Mouse (Mus musculus) lung, embryonic 16.5 days (tissue): ENCODE data around the gene Trim80. TPM values are rescaled to one million over a fixed set of nuclear protein-coding genes. Genes with fewer than 3 reads are reported as not detected.

Experiments used
- ATAC-seq: fragments of 200-750 bp; cut with Nextera tagmentation; 2 replicates; pipeline ENCODE4 v1.8.0; 2017; ENCODE audit warnings: low read depth, mild to moderate bottlenecking, moderate library complexity
- H3K27ac ChIP-seq: fragments of 300-500 bp; sonication (generic); 2 replicates; pipeline ENCODE4 v1.5.1; 2014; ENCODE audit warnings: mild to moderate bottlenecking, control low read depth, low read length
- H3K27me3 ChIP-seq: fragments of 300-500 bp; sonication (generic); 2 replicates; pipeline ENCODE4 v1.6.1; 2014; ENCODE audit warnings: low read depth, low read length, mixed read lengths; ENCODE audit not compliant: control insufficient read depth, insufficient read depth
- H3K36me3 ChIP-seq: fragments of 300-500 bp; sonication (generic); 2 replicates; pipeline ENCODE4 v1.6.1; 2014; ENCODE audit warnings: low read length; ENCODE audit not compliant: control insufficient read depth, insufficient read depth
- H3K4me1 ChIP-seq: fragments of 300-500 bp; sonication (generic); replicated peaks from 2 replicates; pipeline ENCODE4 v1.6.1; 2014; ENCODE audit warnings: low read length, mixed read lengths; ENCODE audit not compliant: control insufficient read depth, insufficient read depth
- H3K4me2 ChIP-seq: fragments of 300-500 bp; sonication (generic); 2 replicates; pipeline ENCODE4 v1.6.1; 2014; ENCODE audit warnings: low read depth, low read length, control low read depth
- H3K4me3 ChIP-seq: fragments of 300-500 bp; sonication (generic); 2 replicates; pipeline ENCODE4 v1.5.1; 2014; ENCODE audit warnings: mild to moderate bottlenecking, low read length, control low read depth
- H3K9ac ChIP-seq: fragments of 300-500 bp; sonication (generic); 2 replicates; pipeline ENCODE4 v1.6.1; 2014; ENCODE audit warnings: low read length, control low read depth
- H3K9me3 ChIP-seq: fragments of 300-500 bp; sonication (generic); 2 replicates; pipeline ENCODE4 v1.6.1; 2016; ENCODE audit warnings: low read length; ENCODE audit not compliant: control insufficient read depth
- WGBS: fragments of 180-500 bp; shearing (Covaris S2); extraction: QIAGEN DNeasy Blood & Tissue Kit; methylation state at CpG from one replicate; pipeline ENCODE4 v1.1.7; 2014; 5-methylcytosine and 5-hydroxymethylcytosine counted together
- polyA plus RNA-seq: library from polyadenylated mRNA; unstranded; fragments of >200 nt; fragmentation: Nextera tagmentation; extraction: Ambion mirVana; gene quantifications from 2 replicates; pipeline ENCODE4 v1.2.1, GENCODE M21; 2015

The Trim80 gene
- polyA plus RNA-seq, 1 experiment from 2014 or later, result not detected

DNA sequence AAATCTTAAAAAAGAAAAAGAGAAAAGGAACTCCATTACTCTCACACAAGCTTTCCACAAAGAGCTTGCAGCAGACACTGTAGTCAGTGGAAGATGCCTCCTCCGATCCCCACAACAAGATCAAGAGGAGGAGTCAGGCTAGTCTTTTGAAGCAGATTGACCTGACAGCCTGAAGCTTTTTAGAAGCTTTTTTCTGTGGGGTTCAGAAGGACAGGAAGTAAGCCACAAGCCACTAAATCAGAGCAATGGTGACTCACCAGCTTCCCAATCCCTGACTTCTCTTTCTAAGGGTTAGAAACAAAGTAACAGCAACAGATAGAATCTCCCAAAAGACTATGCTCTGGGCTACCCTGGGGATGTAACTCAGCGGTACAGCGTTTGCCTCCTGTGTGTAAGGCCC is 1.0 kb upstream of the Trim80 start:
- 83% methylated on average over 3 of the region's 3 CpGs for WGBS
- Histone ChIP-seq H3K4me2 (no peak overlapping the region), H3K27me3 (no peaks in the 10 kb centered on the region), H3K4me1 (peaks cover 7% of the 10 kb centered on the region; the same call in 1 of the 2 replicates), H3K9ac (no peak overlapping the region), H3K9me3 (peaks cover 3% of the 10 kb centered on the region; the same call in 1 of the 2 replicates), H3K36me3 (no peaks in the 10 kb centered on the region), H3K4me3 (no peak overlapping the region), H3K27ac (no peak overlapping the region)
- no peak for ATAC-seq

DNA sequence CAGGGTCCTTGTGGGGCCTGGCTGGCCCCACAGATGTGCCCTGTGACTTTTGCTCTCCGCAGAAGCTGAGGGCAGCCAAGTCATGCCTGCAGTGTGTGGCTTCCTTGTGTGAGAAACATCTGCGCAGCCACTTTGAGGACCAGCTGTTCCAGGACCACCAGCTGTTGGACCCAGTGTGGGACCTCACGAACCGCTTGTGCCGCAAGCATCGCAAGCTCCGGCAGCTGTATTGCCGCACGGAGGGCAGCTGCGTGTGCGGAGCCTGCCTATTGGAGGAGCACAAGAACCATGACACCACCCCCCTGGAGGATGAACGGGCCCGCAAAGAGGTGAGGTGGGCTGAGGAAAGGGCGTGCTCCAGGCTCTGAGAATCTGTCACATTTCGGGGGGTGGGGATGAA is 1.1 kb downstream of the Trim80 start:
- no peaks in the 10 kb centered on the region for H3K4me1 ChIP-seq
- ATAC-seq, result 0 out of 2 replicates have a peak, but pooled peaks have one; percentile 43

DNA sequence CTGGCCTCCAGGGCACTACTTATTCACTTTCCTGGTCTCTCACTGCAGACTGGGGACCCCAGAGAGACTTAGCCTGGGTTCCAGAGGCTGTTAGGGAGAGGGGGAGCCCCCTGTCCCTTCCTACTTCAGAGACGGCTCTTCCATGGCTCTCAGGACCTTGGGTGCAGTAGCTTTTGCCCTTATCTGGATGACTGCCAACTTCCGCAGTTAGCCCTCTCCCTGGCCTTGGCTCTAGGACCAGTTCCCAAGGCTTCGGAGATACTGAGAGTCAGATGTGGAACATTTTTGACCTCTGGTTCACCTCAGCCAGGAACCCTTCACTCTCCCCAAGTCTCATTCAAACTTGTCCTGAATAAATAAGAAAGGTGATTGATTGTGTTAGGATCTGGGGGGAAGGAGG is 6.6 kb downstream of the Trim80 start:
- no peaks in the 10 kb centered on the region for H3K36me3 ChIP-seq
- peaks cover 5% of the 10 kb centered on the region for H3K4me1 ChIP-seq
- H3K4me3 ChIP-seq, result no peak overlapping the region
- no peak for ATAC-seq
- no peaks in the 10 kb centered on the region for H3K27me3 ChIP-seq
- WGBS, result 7% methylated on average over 3 of the region's 3 CpGs
- no peak overlapping the region for H3K4me2 ChIP-seq
- no peaks in the 10 kb centered on the region for H3K9me3 ChIP-seq
- H3K9ac ChIP-seq, result 0 out of 2 replicates have a peak overlapping the region, but pooled peaks have one; percentile 15
- H3K27ac ChIP-seq, result no peak overlapping the region

More for the DNA sequence above, 1.1 kb downstream of the Trim80 start:
- Histone ChIP-seq H3K9ac (no peak overlapping the region), H3K36me3 (no peaks in the 10 kb centered on the region), H3K27ac (no peak overlapping the region), H3K9me3 (peaks cover 3% of the 10 kb centered on the region; the same call in 1 of the 2 replicates), H3K4me3 (no peak overlapping the region), H3K4me2 (no peak overlapping the region), H3K27me3 (no peaks in the 10 kb centered on the region)
- WGBS, result 36% methylated on average over 15 of the region's 15 CpGs

DNA sequence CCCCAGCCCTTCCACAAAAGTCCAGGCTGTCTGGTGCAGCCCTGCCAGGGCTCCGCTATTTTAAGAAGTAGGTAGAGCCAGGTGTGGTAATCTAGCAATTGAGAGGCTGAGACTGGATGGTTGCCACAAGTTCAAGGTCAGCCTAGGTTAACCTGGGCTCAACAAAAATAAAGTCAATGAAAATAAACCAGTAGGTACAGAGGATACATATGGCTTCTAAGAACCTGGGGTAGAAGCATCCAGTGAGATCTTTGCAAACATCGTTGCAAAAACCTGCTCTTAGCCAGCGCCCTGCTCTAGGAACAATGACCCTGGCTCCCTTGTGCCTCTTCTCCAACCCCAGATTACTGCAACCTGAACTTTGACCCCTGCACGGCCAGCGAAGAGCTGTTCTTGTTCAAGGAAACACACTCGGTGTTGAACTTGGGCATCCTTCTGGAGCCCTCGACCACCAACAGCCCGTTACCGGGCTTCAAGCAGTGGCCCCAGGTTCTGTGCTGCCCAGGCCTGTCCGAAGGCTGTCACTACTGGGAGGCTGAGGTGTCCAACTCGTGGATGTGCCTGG is 7.1 kb downstream of the Trim80 start:
- Histone ChIP-seq H3K4me1 (peaks cover 5% of the 10 kb centered on the region), H3K4me3 (no peak overlapping the region), H3K4me2 (no peak overlapping the region), H3K27ac (no peak overlapping the region), H3K27me3 (no peaks in the 10 kb centered on the region), H3K9ac (no peak overlapping the region), H3K9me3 (no peaks in the 10 kb centered on the region), H3K36me3 (no peaks in the 10 kb centered on the region)
- no peak for ATAC-seq
- 78% methylated on average over 11 of the region's 11 CpGs for WGBS

DNA sequence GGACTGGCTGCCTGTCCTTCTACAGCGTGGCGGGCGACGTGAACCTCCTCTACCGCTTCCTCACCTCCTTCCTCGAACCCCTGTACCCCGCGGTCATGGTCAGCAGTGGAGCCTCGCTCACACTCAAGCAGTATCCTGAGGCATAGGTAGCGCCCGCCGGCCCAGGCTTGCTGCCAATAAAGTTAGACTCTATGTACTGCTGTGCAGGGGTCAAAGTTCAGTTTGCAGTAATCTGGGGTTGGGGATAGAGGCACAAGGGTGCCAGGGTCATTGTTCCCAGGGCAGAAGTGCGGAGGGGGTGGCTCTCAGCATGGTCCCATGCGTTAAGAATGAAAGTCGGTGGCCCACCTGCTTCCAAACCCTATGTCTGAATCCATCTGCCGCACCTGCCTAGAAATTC is 7.7 kb downstream of the Trim80 start:
- H3K9ac ChIP-seq, result no peak overlapping the region
- no peak overlapping the region for H3K4me3 ChIP-seq
- H3K27me3 ChIP-seq, result no peaks in the 10 kb centered on the region
- WGBS, result 88% methylated on average over 16 of the region's 16 CpGs
- H3K27ac ChIP-seq, result no peak overlapping the region
- no peak overlapping the region for H3K4me2 ChIP-seq
- no peaks in the 10 kb centered on the region for H3K9me3 ChIP-seq
- H3K4me1 ChIP-seq, result peaks cover 5% of the 10 kb centered on the region
- H3K36me3 ChIP-seq, result no peaks in the 10 kb centered on the region
- ATAC-seq, result no peak

DNA sequence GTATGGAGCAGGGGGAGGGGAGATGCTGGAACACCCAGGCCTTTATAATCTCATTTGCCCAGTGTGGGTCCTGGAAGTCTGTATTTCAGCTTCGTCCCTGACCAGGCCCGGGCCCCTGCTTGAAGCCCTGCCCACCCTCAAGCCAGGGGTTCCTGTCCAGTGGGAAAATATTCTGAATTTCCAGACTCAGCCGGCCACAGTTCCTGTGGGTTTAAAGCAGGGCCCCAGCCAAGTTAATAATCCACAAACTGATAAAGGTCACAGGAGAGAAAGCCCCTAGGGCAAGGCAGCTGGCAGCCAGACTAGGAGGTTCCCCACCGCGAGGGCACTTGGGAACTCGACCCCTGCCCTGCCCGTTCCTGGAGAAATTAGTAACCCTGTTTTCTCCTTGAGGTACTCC is 8.7 kb downstream of the Trim80 start:
- 46% methylated on average over 7 of the region's 7 CpGs for WGBS
- H3K9ac ChIP-seq, result no peak overlapping the region

DNA sequence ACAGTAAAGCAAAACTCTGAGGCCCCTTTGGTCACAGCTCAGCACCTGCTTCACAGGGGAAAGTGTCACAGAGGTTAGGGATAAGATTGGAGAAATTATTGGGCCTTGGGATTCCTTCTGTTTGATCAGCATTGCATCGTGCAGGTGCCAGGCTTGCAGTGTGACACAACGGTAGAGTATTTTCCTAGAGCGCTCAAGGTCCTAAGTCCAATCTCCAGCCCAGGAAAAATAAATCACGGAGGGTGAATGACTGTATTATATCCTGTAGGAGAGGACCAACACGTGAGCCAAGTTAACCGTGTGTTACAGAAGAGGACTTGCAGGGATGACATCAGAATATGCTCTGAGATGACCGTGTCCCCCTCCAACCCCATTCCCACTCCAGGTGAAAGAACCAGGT is 9.8 kb downstream of the Trim80 start:
- H3K4me3 ChIP-seq, result no peak overlapping the region
- H3K27ac ChIP-seq, result no peak overlapping the region
- H3K4me1 ChIP-seq, result peaks cover 5% of the 10 kb centered on the region
- WGBS, result 78% methylated on average over 7 of the region's 7 CpGs
- no peaks in the 10 kb centered on the region for H3K36me3 ChIP-seq
- H3K9ac ChIP-seq, result no peak overlapping the region
- H3K9me3 ChIP-seq, result no peaks in the 10 kb centered on the region
- no peak overlapping the region for H3K4me2 ChIP-seq
- no peak for ATAC-seq
- no peaks in the 10 kb centered on the region for H3K27me3 ChIP-seq

More for the DNA sequence above, 8.7 kb downstream of the Trim80 start:
- Histone ChIP-seq H3K4me3 (no peak overlapping the region), H3K4me2 (no peak overlapping the region), H3K9me3 (no peaks in the 10 kb centered on the region), H3K36me3 (no peaks in the 10 kb centered on the region), H3K4me1 (peaks cover 5% of the 10 kb centered on the region), H3K27ac (no peak overlapping the region), H3K27me3 (no peaks in the 10 kb centered on the region)
- no peak for ATAC-seq

DNA sequence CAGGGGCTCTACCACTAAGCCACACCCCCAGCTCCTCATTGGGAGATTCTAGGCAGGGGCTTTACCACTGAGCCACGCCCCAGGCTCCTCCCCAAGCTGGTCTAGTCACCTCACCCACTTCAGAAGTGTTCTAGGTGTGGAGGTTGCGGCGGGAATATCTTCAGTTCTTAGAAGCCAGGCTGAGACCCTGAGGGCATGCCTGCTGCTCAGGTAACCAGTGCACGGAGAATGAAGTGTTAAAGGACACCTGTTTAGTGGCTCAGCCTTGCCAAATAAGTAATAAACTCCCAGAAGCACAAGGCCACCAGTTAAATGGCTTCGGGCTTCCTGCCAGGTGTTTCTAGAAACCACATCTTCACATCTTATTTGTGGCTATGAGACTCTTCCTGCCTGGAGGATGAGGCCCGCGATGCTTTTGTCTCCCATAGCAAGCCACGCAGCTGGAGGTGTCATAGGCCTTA is 11.5 kb downstream of the Trim80 start:
- H3K4me2 ChIP-seq, result no peak overlapping the region
- H3K4me1 ChIP-seq, result peaks cover 2% of the 10 kb centered on the region
- no peak overlapping the region for H3K27ac ChIP-seq
- 75% methylated on average over 8 of the region's 8 CpGs for WGBS
- no peak overlapping the region for H3K4me3 ChIP-seq
- no peaks in the 10 kb centered on the region for H3K36me3 ChIP-seq
- H3K9ac ChIP-seq, result no peak overlapping the region
- no peak for ATAC-seq
- no peaks in the 10 kb centered on the region for H3K9me3 ChIP-seq
- no peaks in the 10 kb centered on the region for H3K27me3 ChIP-seq

DNA sequence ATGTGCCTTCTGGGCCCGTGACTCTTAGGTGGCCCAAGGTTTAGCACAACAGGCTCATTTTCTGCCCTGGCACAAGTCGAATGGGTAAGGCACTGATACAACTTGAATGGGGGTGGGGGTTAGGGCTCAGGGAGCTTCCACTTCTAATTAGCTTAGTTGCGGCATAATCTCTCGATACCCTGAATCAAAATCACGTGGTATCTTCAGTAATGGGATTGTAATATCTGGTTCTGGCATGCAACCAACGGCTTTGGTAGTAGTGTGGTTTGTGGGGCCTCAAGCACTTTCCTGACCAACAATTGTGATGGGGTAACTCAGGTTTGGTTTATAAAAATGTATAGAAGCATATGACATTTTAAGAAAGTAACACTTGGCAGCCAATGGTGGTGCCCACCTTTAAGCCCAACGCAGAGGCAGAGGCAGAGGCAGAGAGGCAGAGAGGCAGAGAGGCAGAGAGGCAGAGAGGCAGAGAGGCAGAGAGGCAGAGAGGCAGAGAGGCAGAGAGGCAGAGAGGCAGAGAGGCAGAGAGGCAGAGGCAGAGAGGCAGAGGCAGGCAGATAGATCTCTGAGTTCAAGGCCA is 12.0 kb downstream of the Trim80 start:
- WGBS, result 81% methylated on average over 7 of the region's 7 CpGs
- H3K36me3 ChIP-seq, result no peaks in the 10 kb centered on the region
- H3K27me3 ChIP-seq, result no peaks in the 10 kb centered on the region
- no peak overlapping the region for H3K27ac ChIP-seq
- peaks cover 3% of the 10 kb centered on the region; the same call in 1 of the 2 replicates for H3K4me1 ChIP-seq
- ATAC-seq, result no peak
- no peak overlapping the region for H3K4me2 ChIP-seq
- no peaks in the 10 kb centered on the region for H3K9me3 ChIP-seq
- H3K9ac ChIP-seq, result no peak overlapping the region
- H3K4me3 ChIP-seq, result no peak overlapping the region
